Mouse (Mus musculus): Measurements from ENCODE around the gene Dynlt1b.
A peak's percentile ranks its signal among the peaks of the same experiment; 100 is the strongest.
"Not testable (repeated sequence)": the region's sequence is repeated elsewhere in the genome, so short reads cannot be mapped to it uniquely, and the experiment has no call there.

Gene Dynlt1b

DNA sequence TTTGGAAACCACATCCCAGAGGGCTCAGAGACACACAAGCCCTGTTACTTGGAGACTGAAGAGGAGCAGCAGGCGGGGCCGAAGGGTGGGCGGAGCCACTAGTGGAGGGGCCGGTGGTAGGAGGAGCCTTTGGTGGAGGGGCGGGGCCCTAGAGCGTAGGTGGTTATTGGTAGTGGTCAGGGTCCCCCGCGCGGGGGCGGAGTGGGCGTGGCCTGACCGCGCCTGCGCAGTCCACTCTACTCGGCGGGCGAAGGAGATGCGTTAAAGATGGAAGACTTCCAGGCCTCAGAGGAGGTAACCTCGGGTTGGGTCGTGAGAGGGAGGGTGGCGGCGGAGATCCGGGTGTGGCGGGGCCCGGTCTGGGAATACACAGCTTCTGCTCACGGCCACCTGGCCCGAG is at the start of gene Dynlt1b:
Gene Dynlt1b (plus strand): TSS at position 168 of the 400 bp plus-strand sequence.
- peak; percentile 100 for DNase-seq (ENCODE audit: inconsistent age in 2 of 2, low spot score in 1 of 2)

DNA sequence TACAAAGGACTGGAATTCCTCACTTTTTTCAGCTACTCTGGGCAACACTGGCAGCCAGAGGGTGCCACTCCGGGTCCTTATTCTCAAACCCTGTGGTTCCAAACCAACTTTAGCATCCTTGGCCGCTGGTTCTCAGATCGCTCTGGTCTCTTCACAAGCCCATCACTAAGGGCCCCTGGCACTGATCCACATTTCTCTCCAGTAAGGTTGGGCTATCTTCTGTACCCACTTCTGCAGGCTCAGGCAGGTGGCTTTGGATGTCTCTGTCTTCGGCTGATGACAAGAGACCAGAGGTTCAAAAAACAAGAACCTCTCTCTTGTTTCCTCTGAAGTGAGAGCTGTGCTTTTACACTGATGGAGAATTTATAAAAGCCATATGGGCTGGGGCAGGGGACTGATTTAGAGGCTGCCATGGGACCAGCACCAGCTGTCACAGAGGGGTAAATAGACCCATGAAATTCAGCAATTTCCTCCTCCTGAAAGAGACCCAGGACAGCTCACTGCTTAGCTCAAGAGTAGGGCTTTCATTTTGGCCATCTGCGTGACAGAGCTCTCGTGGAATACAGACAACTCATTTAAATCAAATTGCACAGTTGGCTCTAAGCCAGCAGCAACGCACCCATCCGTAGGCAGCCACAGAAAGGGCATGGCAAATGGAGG is 49.6 kb upstream of the Dynlt1b start:
- not testable (repeated sequence) for DNase-seq (ENCODE audit: inconsistent age in 2 of 2, low spot score in 1 of 2)

DNA sequence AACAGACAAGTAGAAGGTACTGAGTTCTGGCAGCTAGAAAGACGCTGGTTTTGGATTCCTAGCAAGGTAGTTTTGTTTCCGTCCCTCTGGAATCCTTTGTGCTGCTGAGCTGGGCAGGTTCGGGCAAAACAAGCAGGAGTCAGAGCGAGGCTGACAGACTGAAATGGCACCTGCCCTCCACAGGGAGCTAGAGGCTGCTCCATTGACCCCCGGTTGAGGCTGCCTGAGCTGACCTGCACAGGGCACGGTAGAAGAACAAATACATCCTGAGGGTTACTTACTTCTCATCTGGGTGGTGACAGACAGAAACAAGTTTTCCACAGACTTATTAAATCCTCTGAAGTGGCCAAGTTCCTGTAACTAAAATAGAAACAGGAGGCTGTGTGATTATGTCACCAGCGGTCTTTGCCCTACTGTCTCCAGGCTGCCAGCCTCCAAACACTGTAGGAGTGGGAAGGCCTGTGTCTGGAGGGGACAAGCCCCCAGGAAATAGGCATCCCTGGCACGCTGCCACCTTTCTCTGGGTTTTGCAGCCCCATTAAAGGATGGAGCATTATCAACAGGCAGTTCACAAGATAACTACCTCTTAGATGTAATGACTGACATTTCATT is 48.7 kb upstream of the Dynlt1b start:
- DNase-seq (ENCODE audit: inconsistent age in 2 of 2, low spot score in 1 of 2) = not testable (repeated sequence)

- not testable (repeated sequence) for DNase-seq (ENCODE audit: inconsistent age in 2 of 2, low spot score in 1 of 2)
Observed at GRCm38 (mm10) chr17:6386927-6387326, 43.0 kb upstream of the Dynlt1b start.

GRCm38 (mm10) chr17:6387380-6387911 is 42.5 kb upstream of the Dynlt1b start:
- not testable (repeated sequence) for DNase-seq (ENCODE audit: inconsistent age in 2 of 2, low spot score in 1 of 2)

DNA sequence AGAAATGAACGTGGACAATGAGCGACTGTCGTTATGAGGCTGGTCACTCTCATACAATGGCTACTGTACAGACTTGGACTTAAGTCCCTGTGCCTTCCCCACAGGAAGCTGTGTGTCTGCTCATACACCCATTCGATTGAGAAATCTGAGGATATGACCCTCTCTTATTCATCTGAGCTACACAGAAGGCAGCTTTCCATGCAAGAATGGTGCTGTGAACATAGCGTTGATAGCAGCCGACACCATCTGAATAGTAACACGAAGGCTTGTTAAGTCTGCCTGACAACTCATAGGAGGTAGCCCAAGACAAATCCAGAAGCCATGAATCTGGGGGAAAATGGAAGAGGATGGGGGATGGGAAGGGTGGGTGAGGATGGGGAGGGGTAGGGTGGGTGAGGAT is 40.4 kb upstream of the Dynlt1b start:
- DNase-seq (ENCODE audit: inconsistent age in 2 of 2, low spot score in 1 of 2) = not testable (repeated sequence)

- not testable (repeated sequence) for DNase-seq (ENCODE audit: inconsistent age in 2 of 2, low spot score in 1 of 2)
Observed at GRCm38 (mm10) chr17:6390731-6391130, 39.2 kb upstream of the Dynlt1b start.

DNA sequence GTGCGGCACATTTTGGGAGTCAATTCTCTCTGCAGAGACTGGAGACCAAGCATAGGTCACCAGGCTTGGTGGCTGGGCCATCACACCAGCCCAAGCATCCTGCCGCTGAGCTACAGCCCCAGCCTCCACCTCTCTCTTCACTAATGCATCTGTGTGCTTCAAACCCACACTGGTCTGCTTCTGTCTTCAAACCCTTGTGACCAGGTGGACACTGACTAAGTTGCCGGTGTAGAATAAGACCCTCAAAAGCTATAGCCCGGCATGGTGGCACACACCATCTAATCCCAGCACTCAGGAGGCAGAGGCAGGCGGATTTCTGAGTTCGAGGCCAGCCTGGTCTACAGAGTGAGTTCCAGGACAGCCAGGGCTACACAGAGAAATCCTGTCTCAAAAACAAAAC is 38.2 kb upstream of the Dynlt1b start:
- not testable (repeated sequence) for DNase-seq (ENCODE audit: inconsistent age in 2 of 2, low spot score in 1 of 2)

DNA sequence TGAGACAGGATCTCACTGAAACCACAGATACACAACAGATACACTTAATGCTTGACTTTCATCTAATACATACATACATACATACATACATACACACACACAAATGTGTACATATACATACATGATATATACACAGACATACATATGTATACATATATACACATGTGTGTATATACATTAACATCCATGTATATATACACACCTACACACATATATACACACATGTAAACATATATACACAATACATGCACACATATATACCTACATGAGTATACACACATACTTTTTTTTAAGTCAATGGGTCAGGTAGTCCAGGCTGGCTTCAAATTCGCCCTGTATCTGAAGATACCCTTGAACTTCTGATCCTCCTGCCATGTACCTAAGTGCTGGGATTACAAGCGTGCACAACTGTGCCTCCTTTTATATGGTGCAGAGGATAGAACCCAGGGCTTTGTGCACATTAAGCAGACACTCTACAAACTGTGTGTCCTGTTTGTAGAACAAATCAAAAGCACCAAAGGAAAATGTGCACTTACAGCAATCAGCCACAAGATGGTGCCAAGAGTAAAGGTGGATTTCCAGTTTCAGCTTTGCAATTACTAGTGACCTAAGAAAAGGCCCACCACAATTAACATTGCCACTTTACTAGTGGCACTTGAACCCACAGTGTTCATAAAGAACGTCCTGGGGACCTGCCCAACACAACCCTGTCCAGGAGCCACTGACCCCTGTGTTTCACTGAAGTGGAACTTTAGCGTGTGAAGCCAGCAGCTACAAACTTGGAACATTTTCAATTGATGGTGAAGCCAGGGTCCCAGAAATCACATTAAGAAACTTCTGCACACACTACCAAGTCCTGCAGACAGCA is 37.2 kb upstream of the Dynlt1b start:
- DNase-seq (ENCODE audit: inconsistent age in 2 of 2, low spot score in 1 of 2) = not testable (repeated sequence)

DNA sequence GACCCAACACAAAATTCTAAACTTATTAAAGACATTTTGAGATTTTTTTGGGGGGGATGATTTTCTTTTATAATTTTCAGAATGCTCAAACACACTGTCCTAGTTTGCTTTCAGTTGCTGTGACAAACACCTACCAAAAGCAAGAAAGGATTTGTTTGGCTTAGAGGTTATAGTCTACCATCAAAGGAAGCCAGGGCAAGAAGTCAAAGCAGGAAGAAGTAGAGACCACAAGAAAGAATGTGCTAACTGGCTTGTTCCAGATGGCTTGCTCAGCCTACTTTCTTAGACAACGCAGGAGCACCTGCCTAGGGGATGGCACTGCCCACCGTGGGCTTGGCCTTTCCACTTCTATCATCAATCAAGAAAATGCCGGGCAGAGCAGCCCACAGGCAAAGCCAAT is 31.8 kb upstream of the Dynlt1b start:
- not testable (repeated sequence) for DNase-seq (ENCODE audit: inconsistent age in 2 of 2, low spot score in 1 of 2)

DNA sequence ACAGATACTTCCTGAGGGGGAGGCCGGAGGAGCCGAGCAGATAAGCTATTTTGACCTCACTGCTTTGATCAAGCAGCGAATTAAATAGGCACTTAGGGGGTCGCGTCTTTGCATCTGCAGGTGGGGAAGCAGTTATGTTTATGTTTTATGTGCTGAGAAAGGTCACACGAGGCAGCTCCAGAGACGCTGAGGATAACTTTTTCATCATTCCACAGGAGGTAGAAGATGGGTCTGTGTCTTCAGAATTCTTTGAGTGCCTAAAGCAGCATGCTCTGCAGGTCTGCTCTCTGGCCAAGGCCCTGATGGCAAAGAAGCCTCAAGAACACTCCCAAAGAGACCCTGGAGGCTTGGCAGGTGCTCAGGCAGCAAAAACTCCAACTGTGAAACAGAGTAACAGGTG is 31.1 kb upstream of the Dynlt1b start:
- DNase-seq (ENCODE audit: inconsistent age in 2 of 2, low spot score in 1 of 2) = peak in 1 of 2 experiments; percentile 28

- peak in 1 of 2 experiments; percentile 59 for DNase-seq (ENCODE audit: inconsistent age in 2 of 2, low spot score in 1 of 2)
Observed at GRCm38 (mm10) chr17:6399281-6400096, 30.4 kb upstream of the Dynlt1b start.

- not testable (repeated sequence) for DNase-seq (ENCODE audit: inconsistent age in 2 of 2, low spot score in 1 of 2)
Observed at GRCm38 (mm10) chr17:6400097-6400489, 29.8 kb upstream of the Dynlt1b start.

- not testable (repeated sequence) for DNase-seq (ENCODE audit: inconsistent age in 2 of 2, low spot score in 1 of 2)
Observed at GRCm38 (mm10) chr17:6404493-6404892, 25.4 kb upstream of the Dynlt1b start.

DNA sequence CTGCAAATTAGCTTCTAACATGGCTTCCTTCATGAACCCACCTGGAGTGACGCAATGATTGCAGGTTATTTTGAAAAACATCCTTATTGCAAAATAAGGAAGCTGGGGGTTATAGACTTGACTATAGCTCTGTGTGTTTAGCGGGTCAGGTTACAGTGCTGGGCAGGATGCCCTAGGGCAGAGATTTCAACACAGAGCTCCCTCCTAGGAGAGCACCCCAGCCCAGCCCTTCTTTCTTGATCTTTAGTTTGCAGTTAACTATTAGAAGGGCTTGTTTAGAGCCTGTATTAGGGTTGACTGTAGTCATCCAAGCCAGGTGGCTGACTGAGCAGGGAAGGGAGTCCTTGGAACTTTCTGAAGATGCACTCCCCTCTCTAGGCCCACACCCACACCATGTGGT is 22.9 kb upstream of the Dynlt1b start:
- peak in 1 of 2 experiments; percentile 69 for DNase-seq (ENCODE audit: inconsistent age in 2 of 2, low spot score in 1 of 2)

DNA sequence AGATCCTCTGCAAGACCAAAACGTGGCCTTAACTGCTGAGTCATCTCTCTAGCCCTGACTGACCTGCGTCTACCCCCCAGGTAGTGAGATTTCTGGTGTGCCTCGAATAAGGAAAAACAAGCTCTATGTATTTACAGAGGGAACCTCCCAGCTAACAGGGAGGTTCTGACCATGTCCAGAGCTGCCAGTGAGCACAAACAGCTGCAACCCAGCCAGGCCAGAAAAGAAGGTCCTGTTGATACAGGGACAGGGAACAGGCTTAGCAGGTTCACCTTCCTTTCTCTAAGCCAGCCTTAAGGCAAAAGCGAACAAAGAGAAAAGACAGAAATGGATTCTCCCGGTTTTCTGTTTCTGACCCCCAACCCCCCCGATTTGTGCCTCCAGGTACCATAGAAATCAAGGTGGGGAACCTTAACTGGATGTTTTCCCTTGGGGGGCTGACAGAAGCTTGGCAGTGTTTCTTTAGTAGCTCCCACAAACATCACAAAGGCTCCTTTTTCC is 19.1 kb upstream of the Dynlt1b start:
- not testable (repeated sequence) for DNase-seq (ENCODE audit: inconsistent age in 2 of 2, low spot score in 1 of 2)

DNA sequence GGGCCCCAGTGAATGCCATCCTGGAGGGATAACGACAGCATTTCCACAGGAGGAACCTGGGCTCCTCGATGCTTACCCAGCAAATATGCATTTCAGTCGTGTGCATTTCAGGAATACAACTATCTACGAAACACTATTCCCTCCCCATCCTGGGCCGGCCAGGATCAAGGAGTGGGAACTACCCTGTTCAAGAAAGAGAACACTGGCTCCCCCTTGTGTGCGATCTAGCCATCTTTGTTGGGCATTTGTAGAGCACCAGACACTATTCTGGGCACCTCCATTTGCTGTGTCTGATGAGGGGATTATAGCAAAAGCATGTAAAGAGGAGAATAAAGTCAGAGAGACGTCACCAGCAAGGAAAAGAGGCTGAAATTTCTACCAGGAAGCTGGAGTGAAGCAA is 12.8 kb upstream of the Dynlt1b start:
- DNase-seq (ENCODE audit: inconsistent age in 2 of 2, low spot score in 1 of 2) = not testable (repeated sequence)

- DNase-seq (ENCODE audit: inconsistent age in 2 of 2, low spot score in 1 of 2) = not testable (repeated sequence)
Observed at GRCm38 (mm10) chr17:6420557-6420956, 9.4 kb upstream of the Dynlt1b start.

GRCm38 (mm10) chr17:6421547-6422326 is 8.2 kb upstream of the Dynlt1b start:
- DNase-seq (ENCODE audit: inconsistent age in 2 of 2, low spot score in 1 of 2) = not testable (repeated sequence)

Data from adrenal gland, adult (tissue).